In genomic region chr15:85821203-85822010, GRCm38 (mm10) we compare ENCODE assay signal across 7 mouse cellular contexts. TPM values are rescaled to one million over a fixed set of nuclear protein-coding genes. Genes with fewer than 3 reads are reported as not detected.
DNase-seq lines count a peak whose midpoint lies in the region; ATAC-seq and TF ChIP-seq lines count a peak whose summit lies in the region.

Gene Pkdrej (minus strand): TSS chr15:85821734.

- H3K36me3 ChIP-seq in forebrain, postnatal 0 days (ENCODE audit: insufficient read depth) = no peaks in the 10 kb centered on the region
- no peaks in the 10 kb centered on the region for H3K36me3 ChIP-seq in hindbrain, postnatal 0 days (ENCODE audit: insufficient read depth, low read length)
- no peaks in the 10 kb centered on the region for H3K36me3 ChIP-seq in liver, embryonic 14.5 days (replicated peaks; ENCODE audit: control insufficient read depth, insufficient read depth, low read depth)

- peak within 1 kb of the TSS; percentile 57 for H3K9ac ChIP-seq in forebrain, postnatal 0 days
- H3K9ac ChIP-seq in hindbrain, postnatal 0 days (replicated peaks; ENCODE audit: low read length) = peak within 1 kb of the TSS; percentile 67
- peak within 1 kb of the TSS; percentile 55 for H3K9ac ChIP-seq in liver, embryonic 14.5 days (replicated peaks)

- TF ChIP-seq CTCF in forebrain, postnatal 0 days (IDR thresholded peaks at IDR 0.05; ENCODE audit: low read depth) = no peak
- no peak for TF ChIP-seq CTCF in hindbrain, postnatal 0 days (IDR thresholded peaks at IDR 0.05; ENCODE audit: low read depth)
- TF ChIP-seq CTCF in liver, embryonic 14.5 days (IDR thresholded peaks at IDR 0.05; ENCODE audit: low read depth) = no peak

- DNase-seq in spleen, postnatal 4 days (ENCODE audit: low spot score in 2 of 2) = peak; percentile 32 to 78
- no peak for DNase-seq in spleen, postnatal 36 days (ENCODE audit: low spot score in 2 of 2)
- peak; percentile 62 for DNase-seq in cerebellum, adult 9-11 months
- DNase-seq in forebrain, postnatal 0 days = peak; percentile 36
- DNase-seq in hindbrain, postnatal 0 days (ENCODE audit: low spot score) = peak; percentile 39
- DNase-seq in liver, embryonic 14.5 days (ENCODE audit: low read depth in 3 of 3, low spot score in 3 of 3) = no peak
- peak; percentile 46 for DNase-seq in retina, embryonic 14.5 days (ENCODE audit: low spot score)

- H3K4me3 ChIP-seq in forebrain, postnatal 0 days (ENCODE audit: low read depth, low read length) = peak within 1 kb of the TSS; percentile 43
- H3K4me3 ChIP-seq in hindbrain, postnatal 0 days (ENCODE audit: low read length) = peak within 1 kb of the TSS; percentile 44
- H3K4me3 ChIP-seq in liver, embryonic 14.5 days (ENCODE audit: insufficient read depth in 1 of 2, low read depth in 2 of 2, low read length in 2 of 2) = peak within 1 kb of the TSS; percentile 28 to 29

- ATAC-seq in forebrain, postnatal 0 days = peak; percentile 90
- peak; percentile 81 for ATAC-seq in hindbrain, postnatal 0 days
- peak; percentile 73 for ATAC-seq in liver, embryonic 14.5 days (ENCODE audit: insufficient read depth)

- H3K4me1 ChIP-seq in forebrain, postnatal 0 days (ENCODE audit: insufficient read depth) = no peaks in the 10 kb centered on the region
- no peaks in the 10 kb centered on the region for H3K4me1 ChIP-seq in hindbrain, postnatal 0 days (ENCODE audit: insufficient read depth, low read length)
- peaks cover 0 to 7% of the 10 kb centered on the region in 2 experiments; a peak in 3 of 4 replicates for H3K4me1 ChIP-seq in liver, embryonic 14.5 days (replicated peaks; ENCODE audit: control insufficient read depth in 2 of 2, insufficient read depth in 2 of 2, low read length in 1 of 2)

- peaks cover 6% of the 10 kb centered on the region; the same call in 1 of the 2 replicates for H3K27me3 ChIP-seq in forebrain, postnatal 0 days (ENCODE audit: insufficient read depth, low read length)
- H3K27me3 ChIP-seq in hindbrain, postnatal 0 days (ENCODE audit: insufficient read depth, low read length) = no peaks in the 10 kb centered on the region; the same call in 1 of the 2 replicates
- peaks cover 19% of the 10 kb centered on the region for H3K27me3 ChIP-seq in liver, embryonic 14.5 days (ENCODE audit: control insufficient read depth, insufficient read depth, low read length)

- 6% methylated on average over 65 of the region's 65 CpGs for WGBS in forebrain, postnatal 0 days
- 2% methylated on average over 47 of the region's 65 CpGs for WGBS in hindbrain, postnatal 0 days
- 2% methylated on average over 65 of the region's 65 CpGs for WGBS in liver, embryonic 14.5 days (ENCODE audit: insufficient replicate concordance)

- no peak within 1 kb of the TSS for H3K27ac ChIP-seq in forebrain, postnatal 0 days (ENCODE audit: low read depth, low read length)
- H3K27ac ChIP-seq in hindbrain, postnatal 0 days = peak within 1 kb of the TSS; percentile 11; the same call in 1 of the 2 replicates
- H3K27ac ChIP-seq in liver, embryonic 14.5 days = no peak within 1 kb of the TSS

- peak within 1 kb of the TSS; percentile 83 for H3K4me2 ChIP-seq in forebrain, postnatal 0 days (ENCODE audit: low read depth)
- peak within 1 kb of the TSS; percentile 88 for H3K4me2 ChIP-seq in hindbrain, postnatal 0 days (ENCODE audit: low read depth, low read length)
- peak within 1 kb of the TSS; percentile 72 for H3K4me2 ChIP-seq in liver, embryonic 14.5 days (ENCODE audit: low read depth)

- 0 out of 2 replicates have a peak, but pooled peaks cover 5% of the 10 kb centered on the region for H3K9me3 ChIP-seq in forebrain, postnatal 0 days (ENCODE audit: low read length)
- H3K9me3 ChIP-seq in hindbrain, postnatal 0 days (ENCODE audit: low read length) = 0 out of 2 replicates have a peak, but pooled peaks cover 6% of the 10 kb centered on the region
- no peaks in the 10 kb centered on the region; the same call in none of the 2 replicates for H3K9me3 ChIP-seq in liver, embryonic 14.5 days (ENCODE audit: control insufficient read depth, low read length)

- no peak for TF ChIP-seq EP300 in liver, embryonic 14.5 days (IDR thresholded peaks at IDR 0.05; ENCODE audit: low read depth)

RNA-seq across cellular contexts. Expression of gene Pkdrej, which starts in this region (rescaled TPM):
- total RNA-seq in forebrain, postnatal 0 days (2014; rRNA removed) = 0.14 and 0.23 TPM in 2 replicates
- polyA plus RNA-seq in forebrain, postnatal 0 days (2015; fragmentation: Nextera tagmentation; extraction: Ambion mirVana) = 0.05 and 0.12 TPM in 2 replicates
- 0.26 and 1.0 TPM in 2 replicates for total RNA-seq in hindbrain, postnatal 0 days (2014; rRNA removed)
- polyA plus RNA-seq in hindbrain, postnatal 0 days (2015; fragmentation: Nextera tagmentation; extraction: Ambion mirVana) = 0.06 and 0.13 TPM in 2 replicates
- 0.08 and 0.10 TPM in 2 replicates for polyA plus RNA-seq in liver, embryonic 14.5 days (2012; rRNA removed)
- 0.13 and 0.14 TPM in 2 replicates for polyA plus RNA-seq in liver, embryonic 14.5 days (2014; fragmentation: Nextera tagmentation; extraction: Ambion mirVana)

Comparison
In these comparisons a context has a peak if more than half of its experiments do, and no peak if none do; other contexts are left out.
1. DNase-seq: peak in spleen, postnatal 4 days (2 of 2), cerebellum, adult 9-11 months (single experiment), hindbrain, postnatal 0 days (single experiment) and retina, embryonic 14.5 days (single experiment); none in spleen, postnatal 36 days (0 of 2) and liver, embryonic 14.5 days (0 of 3).
2. Peak in DNase-seq, ATAC-seq, H3K4me3 ChIP-seq, H3K9ac ChIP-seq and H3K4me2 ChIP-seq in forebrain, postnatal 0 days; RNA of the gene not detected or under 1 TPM.
3. Peak in ATAC-seq, H3K4me3 ChIP-seq, H3K9ac ChIP-seq and H3K4me2 ChIP-seq in liver, embryonic 14.5 days; RNA of the gene not detected or under 1 TPM.
4. Peak in every context shown above with its lines, with median percentiles within 50 percentile points of each other: ATAC-seq, H3K4me2 ChIP-seq, H3K4me3 ChIP-seq and H3K9ac ChIP-seq.